Mouse (Mus musculus): Measurements from ENCODE around the gene Acer2.

Acer2 gene

GRCm38 (mm10) chr4:86886160-86886878 is 12.1 kb downstream of the Acer2 start:
- in situ Hi-C loops (cut with MboI, MseI): loop anchor here in 1 of 2 experiments (25.0 kb wide), 1 partner anchor 1926 kb away; the partner anchor contains the start of genes Gm13287, Gm13288, Ifna11 and Ifna7

- in situ Hi-C loops (cut with MboI, MseI): loop anchor here in 1 of 2 experiments (25.0 kb wide), 1 partner anchor 1924 kb away; the partner anchor contains the start of genes Gm13287, Gm13288, Ifna11 and Ifna7
Observed at GRCm38 (mm10) chr4:86887879-86888278, 13.7 kb downstream of the Acer2 start.

DNA sequence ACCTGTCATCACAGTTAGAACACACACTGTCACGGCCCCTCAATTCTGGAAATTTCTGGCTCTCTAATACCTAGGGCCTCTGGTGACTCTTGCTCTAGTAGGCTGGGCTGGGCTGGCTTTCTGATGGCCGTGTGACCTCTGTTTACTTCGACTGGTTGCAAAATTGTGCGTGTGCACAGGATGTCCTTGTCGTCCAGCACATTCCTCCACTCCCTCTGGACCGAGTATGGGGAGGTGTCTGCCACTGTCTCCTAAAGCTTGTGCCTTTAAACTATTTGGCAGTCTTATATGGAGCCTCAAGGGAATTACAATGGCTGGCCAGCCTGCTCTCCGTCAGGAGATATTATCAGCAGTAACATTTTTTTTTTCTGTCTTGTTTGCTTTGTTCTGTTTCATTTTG is 23.2 kb downstream of the Acer2 start:
- in situ Hi-C loops (cut with MboI, MseI): loop anchor here in 1 of 2 experiments (25.0 kb wide), 1 partner anchor 1915 kb away; the partner anchor contains the start of genes Gm13287, Gm13288, Ifna11 and Ifna7

DNA sequence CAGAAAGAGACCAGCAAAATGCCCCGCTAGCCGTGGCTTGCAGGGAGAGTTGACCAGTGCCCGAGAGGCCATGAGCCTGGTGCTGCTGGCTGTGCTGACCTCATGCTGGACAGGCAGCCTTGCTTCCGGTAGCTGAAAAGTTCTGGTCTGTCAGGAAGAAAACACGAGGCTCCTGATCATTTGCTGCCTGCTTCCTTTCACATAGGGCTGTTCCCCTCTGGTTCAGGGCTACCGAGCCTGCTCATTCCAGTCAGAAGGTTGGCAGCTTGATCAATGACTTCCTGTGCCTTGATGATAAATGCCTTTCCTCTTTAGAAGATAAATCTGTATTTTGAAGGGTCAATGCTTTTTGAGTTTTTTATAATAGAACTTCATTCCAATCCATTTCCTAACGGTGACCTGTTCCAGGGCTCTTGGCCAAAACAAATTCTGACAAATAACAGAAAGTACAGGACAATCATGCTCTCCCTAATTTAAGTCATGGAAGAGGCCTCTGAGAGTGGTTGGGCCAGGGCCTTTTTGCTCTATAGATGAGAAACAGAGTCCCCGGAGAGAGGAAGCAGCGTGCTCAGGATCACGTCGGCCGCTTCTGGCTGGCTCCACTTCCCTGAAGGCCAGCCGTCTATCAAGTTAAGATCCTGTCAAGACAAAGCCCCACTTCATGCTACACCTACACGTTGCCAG is 24.7 kb downstream of the Acer2 start:
- in situ Hi-C loops (cut with MboI, MseI): loop anchor here in 1 of 2 experiments (25.0 kb wide), 1 partner anchor 1913 kb away; the partner anchor contains the start of genes Gm13287, Gm13288, Ifna11 and Ifna7

DNA sequence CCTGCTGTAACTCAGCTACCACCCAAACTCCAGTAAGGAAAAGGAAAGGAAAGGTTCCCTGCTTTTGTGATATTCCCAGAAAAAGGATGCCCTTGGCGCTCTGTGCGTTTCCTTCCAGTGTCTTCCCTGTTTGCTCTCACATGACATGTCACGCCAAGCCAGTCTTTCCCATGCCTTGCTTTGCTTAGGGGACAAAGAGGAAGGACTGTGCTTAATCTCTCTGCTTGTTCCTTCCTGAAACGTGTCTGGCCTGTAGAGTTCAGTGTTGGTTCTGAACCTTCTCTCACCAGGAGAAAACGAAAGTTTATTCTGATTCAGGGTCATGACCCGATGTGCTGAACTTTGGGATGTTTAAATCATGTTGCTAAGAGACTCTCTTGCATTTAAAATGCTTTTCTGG is 28.2 kb downstream of the Acer2 start:
- in situ Hi-C loops (cut with MboI, MseI): no loop called here

DNA sequence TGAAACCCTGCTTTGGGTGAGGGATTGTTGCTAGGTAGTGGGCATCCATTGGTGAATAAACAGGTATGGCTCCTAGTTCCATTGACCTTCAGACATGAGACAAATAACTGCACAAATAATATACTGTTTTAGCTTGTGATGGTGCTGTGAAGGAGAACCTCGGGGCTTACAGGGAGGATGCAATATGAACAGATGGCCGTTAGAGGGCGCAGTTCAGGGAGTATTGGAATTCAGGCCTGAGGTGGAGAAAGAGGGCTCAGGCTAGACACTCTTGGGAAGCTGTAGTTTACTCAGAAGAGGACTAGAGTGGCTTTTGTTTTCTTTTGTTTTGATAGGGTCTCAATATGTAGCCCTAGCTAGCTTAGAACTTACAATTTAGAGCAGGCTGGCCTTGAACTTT is 30.8 kb downstream of the Acer2 start:
- in situ Hi-C loops (cut with MboI, MseI): no loop called here

- in situ Hi-C loops (cut with MboI, MseI): no loop called here
Observed at GRCm38 (mm10) chr4:86905869-86906268, 31.7 kb downstream of the Acer2 start.

GRCm38 (mm10) chr4:86911576-86912341 is 37.6 kb downstream of the Acer2 start:
- in situ Hi-C loops (cut with MboI, MseI): no loop called here

DNA sequence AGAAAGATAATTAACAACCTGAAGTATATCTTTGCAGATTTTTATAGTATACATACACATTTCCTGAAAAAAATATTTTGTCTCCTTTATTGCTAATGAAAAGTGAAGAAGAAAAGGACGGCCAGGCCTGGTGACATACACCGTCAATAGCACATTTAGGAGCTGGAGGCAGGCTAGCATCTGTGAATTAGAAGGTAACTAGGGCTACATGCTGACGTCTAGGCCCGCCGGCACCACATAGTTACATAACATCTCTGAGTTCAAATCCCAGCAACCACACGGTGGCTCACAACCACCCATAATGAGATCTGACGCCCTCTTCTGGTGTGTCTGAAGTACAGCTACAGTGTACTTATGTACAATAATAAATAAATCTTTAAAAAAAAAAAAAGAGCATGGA is 38.6 kb downstream of the Acer2 start:
- in situ Hi-C loops (cut with MboI, MseI): no loop called here

DNA sequence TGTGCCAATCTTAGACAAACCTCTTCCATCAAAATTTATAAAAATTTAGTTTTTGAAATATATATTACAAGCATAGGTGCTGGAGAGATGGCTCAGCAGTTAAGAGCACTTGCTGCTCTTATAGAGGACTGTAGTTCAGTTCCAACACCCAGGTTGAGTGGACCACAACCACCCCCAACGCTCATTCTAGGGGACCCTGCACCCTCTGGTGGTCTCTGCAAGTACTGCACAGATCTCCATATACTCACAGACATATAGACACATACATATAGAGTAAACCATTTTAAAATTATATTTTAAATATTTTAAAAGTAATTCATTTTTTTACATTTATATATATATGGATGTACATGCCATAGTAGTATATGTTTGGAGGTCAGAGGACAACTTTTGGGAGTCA is 41.9 kb downstream of the Acer2 start:
- in situ Hi-C loops (cut with MboI, MseI): no loop called here

GRCm38 (mm10) chr4:86923476-86924055 is 49.4 kb downstream of the Acer2 start:
- in situ Hi-C loops (cut with MboI, MseI): loop anchor here in 1 of 2 experiments (10.0 kb wide), 1 partner anchor 729 kb away; no protein-coding TSS in a partner anchor

DNA sequence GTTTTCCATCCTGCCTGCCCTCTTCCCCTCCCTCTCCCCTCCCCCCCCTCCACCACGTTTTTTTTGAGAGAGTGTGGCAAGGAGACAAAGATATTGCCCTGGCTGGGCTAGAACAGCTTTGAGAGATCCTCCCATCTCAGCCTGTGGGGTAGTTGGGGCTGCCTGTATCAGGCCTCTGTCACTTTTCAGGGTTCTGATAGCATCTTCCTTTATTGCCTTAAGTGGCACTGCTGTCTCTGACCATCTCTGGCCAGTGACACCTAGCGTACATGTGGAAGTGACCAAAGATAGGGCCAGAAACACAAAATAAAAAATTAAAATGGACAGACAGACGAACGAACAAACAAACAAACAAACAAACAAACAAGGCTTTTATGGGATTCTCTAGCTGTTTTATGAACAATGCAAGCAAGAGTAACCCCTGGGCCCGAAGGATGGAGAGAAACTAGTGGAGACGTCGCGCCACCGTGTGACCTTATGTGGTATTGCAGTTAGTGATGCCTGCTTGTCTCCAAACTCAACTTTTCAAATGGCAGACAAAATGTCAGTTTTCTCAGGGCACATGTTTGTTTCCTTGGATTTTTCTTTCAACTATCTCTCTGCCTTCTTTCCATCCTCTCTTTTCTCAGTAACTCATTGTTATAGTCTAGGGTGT is 50.7 kb downstream of the Acer2 start:
- in situ Hi-C loops (cut with MboI, MseI): loop anchor here in 1 of 2 experiments (10.0 kb wide), 1 partner anchor 730 kb away; no protein-coding TSS in a partner anchor

DNA sequence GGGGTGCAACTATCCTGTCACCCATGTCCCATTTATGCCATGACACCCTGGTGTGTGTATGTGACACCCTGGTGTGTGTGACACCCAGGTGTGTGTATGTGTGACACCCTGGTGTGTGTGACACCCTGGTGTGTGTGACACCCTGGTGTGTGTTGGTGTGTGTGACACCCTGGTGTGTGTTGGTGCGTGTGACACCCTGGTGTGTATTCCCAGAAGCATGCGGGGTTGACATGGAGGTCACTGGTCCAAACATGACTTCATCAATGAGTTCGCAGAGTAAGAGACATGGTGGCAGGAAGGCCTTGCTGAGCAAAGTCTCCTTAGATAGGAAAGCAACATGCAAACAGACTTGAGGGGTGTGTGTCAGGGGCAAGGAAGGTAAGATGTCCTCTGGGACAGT is 52.8 kb downstream of the Acer2 start:
- in situ Hi-C loops (cut with MboI, MseI): loop anchor here in 1 of 2 experiments (10.0 kb wide), 1 partner anchor 732 kb away; no protein-coding TSS in a partner anchor

- in situ Hi-C loops (cut with MboI, MseI): no loop called here
Observed at GRCm38 (mm10) chr4:86930101-86930635, 56.0 kb downstream of the Acer2 start.

GRCm38 (mm10) chr4:86930636-86931456 is 56.6 kb downstream of the Acer2 start:
- in situ Hi-C loops (cut with MboI, MseI): no loop called here

- in situ Hi-C loops (cut with MboI, MseI): no loop called here
Observed at GRCm38 (mm10) chr4:86933026-86933425, 58.8 kb downstream of the Acer2 start.

GRCm38 (mm10) chr4:86936217-86936616 is 62.0 kb downstream of the Acer2 start:
- in situ Hi-C loops (cut with MboI, MseI): no loop called here

GRCm38 (mm10) chr4:86936706-86937105 is 62.5 kb downstream of the Acer2 start:
- in situ Hi-C loops (cut with MboI, MseI): no loop called here

DNA sequence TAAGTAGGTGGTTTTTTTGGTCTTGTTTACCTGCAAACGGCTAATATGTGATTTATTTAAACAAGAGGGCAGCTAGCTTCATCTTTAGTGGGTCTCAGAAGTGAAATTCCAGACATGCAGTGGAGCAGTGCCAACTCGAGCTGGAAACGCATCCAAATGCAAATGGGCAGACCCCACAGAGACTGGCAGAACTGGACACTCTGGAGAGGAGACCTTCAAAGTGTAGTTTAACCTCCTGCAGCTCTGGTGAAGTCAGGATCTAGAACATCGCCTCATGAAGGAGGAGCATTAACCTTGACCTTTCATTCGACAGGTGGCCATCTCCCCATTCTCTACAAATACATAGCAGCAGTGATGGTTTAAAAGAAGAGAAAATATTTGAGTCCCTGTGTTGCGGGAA is 68.5 kb downstream of the Acer2 start:
- in situ Hi-C loops (cut with MboI, MseI): no loop called here

DNA sequence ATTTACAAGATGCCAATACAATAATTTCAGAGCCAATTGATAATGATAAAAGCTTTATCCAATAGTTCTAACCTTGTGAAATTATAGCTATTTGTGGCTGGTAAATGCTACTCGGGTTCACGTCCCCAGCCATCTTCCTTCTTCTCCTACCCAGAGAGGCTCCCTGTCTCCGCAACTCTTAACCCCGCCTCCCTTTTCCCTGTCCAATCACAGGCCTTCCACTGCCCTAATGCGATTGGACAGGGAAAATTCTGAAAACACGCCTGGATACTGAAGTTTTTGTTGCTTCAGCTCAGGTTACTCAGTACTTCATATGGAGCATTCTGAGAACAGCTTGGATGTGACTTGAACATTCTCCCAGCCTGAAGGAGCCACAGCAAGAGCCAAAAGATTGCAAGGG is 69.1 kb downstream of the Acer2 start:
- in situ Hi-C loops (cut with MboI, MseI): no loop called here

All from T-helper 17 cell (primary cell).